Mouse (Mus musculus) ovary, postnatal 10 days (tissue): Measurements from ENCODE around the gene Rnase2b.
"Not testable (repeated sequence)": the region's sequence is repeated elsewhere in the genome, so short reads cannot be mapped to it uniquely, and the experiment has no call there.

ENCODE experiments used
- DNase-seq: peaks from one replicate; pipeline ENCODE4 v3.0.0; 2022; ENCODE audit warnings: low spot score

Rnase2b gene

DNA sequence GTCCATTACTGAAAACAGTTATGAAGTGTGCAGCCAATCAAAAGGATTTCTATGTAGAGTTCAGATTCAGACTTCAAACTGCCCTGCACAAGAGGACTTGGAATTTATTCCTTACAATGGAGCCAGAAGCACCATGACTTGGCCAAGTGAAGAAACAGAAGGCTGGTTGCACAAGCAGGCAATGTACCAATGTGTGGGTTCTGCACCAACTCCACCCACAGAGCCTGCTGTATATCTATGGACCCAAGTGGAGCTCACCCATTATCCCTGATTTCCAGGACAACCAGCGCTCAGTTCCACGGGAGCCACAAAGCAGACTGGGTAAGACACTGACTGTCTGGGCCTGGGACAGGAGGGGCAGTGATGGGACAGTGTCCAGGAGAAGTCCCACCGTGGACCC lies at the start of gene Rnase2b:
Gene Rnase2b, plus strand, starts transcription at position 285 of the 400 bp plus-strand sequence.
- not testable (repeated sequence) for DNase-seq

GRCm38 (mm10) chr14:51113476-51113875 lies 48.6 kb upstream of the Rnase2b start:
- DNase-seq: no peak

DNA sequence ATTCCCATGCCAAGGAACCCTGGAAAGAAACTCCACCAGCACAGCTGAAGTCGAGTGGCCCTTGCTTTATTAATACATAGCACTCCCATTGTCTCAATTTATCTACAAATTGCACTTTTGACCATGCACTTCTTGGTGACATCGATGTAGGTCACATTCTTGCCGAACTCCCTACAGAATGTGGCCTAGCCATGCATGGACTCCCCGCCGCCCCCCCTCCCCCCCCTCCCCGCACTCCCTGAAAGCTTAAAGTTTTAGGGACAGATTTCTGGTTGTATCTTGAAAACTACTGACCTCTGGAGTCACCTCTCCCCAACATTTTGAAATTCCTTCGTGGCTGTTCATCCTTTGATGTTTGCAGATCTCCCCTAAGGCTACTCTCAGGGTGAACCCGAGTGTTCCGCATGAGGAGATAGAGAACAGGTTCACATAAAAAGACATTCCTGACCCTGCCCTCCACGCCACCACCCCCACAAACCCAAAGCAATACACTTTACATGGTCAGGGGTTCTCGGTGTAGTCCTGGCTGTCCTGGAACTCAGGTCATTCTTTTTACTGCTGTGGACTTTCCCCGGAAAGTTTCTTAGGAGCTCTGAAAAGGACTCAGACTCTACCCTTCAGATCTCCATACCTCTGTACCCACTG lies 48.0 kb upstream of the Rnase2b start, which contains the start of gene Eddm3b:
Gene Eddm3b, plus strand, starts transcription at position 511 of the 645 bp plus-strand sequence.
- DNase-seq: no peak

GRCm38 (mm10) chr14:51125684-51126083 lies 36.4 kb upstream of the Rnase2b start:
- no peak for DNase-seq

- DNase-seq: no peak
These were observed 34.3 kb upstream of the Rnase2b start for GRCm38 (mm10) chr14:51127648-51128258.

- DNase-seq: no peak
These were observed 33.1 kb upstream of the Rnase2b start for GRCm38 (mm10) chr14:51128775-51129623.

GRCm38 (mm10) chr14:51129624-51129975 lies 32.5 kb upstream of the Rnase2b start:
- DNase-seq: no peak

DNA sequence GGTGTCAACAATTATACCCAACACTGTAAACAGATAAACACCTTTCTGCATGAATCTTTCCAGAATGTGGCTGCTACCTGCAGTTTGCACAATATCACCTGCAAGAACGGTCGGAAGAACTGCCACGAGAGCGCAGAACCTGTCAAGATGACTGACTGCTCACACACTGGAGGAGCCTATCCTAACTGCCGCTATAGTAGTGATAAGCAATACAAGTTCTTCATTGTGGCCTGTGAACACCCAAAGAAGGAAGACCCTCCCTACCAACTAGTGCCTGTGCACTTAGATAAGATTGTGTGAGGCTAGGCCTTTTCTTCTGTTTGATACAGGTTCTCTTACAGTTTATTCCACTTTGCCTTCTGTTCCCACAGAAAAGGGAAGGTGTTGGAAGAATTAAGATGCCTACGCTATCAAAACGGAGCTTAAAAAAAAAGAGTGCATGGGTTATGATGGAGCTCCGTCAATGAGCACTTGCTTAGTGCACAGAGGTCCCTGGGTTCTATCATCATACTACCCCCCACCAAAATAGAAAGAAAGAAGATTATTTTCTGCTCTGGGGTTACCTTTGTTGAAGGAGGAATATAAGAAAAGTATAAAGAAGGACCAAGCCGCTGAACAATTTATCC lies 31.6 kb upstream of the Rnase2b start:
- no peak for DNase-seq

- DNase-seq: no peak
These were observed 30.8 kb upstream of the Rnase2b start for GRCm38 (mm10) chr14:51131086-51131815.

GRCm38 (mm10) chr14:51132372-51132771 lies 29.7 kb upstream of the Rnase2b start:
- DNase-seq: no peak

GRCm38 (mm10) chr14:51140342-51140741 lies 21.7 kb upstream of the Rnase2b start:
- no peak for DNase-seq

DNA sequence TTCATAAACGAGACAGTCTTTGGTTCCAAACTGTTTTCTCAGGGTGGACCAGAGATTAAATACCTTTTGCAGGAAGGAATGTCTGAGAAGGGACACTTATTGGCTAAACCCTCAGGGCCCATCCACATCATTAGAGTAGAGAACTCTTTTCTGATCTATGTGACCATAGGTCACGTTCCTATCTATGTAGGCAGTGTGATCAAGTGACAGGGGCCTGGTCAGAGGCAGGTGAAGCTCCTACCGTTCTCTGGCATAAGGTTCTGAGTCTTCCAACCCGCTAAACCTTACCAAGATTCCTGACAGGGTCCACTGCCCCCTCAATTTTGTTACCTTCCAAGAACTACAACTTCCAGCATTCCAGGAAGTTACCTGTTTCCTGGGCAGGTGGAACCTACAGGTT lies 19.9 kb upstream of the Rnase2b start:
- no peak for DNase-seq

DNA sequence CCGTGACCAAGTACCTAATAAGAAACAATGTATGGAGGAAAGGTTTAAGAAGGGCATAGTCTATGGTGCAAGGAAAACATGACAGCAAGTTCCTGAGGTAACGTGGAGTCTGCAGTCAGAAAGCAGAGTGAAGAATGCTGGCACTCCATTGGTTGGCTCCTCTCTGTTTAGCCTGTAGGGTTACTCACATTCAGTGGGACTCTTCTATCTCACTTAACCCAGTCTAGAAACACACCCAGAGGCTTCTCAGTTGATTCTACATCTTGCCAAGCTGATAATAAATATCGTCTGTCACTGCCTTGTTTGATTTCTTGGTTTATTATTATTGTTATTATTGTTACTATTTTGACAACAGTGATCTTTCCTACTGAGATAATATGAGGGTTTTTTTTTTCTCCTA lies 19.5 kb upstream of the Rnase2b start:
- no peak for DNase-seq

DNA sequence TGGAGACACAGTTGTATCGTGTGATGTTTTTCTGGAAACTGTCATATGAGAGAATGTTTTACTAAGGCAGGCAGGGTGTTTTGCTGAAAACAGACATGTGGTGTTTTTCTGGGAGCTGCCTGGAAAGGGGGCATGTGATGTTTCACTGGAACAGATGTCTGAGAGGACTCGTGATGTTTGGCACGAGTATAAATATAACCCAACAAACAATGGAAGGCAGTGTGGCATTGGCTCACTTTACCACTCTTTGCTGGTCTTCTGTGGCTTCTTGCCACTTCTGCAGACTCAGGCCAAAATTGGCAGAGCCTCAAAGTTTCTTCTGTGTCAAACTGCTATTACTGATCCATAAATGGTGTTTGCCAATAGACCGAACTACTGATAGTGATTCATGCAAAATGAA lies 18.8 kb upstream of the Rnase2b start:
- no peak for DNase-seq

DNA sequence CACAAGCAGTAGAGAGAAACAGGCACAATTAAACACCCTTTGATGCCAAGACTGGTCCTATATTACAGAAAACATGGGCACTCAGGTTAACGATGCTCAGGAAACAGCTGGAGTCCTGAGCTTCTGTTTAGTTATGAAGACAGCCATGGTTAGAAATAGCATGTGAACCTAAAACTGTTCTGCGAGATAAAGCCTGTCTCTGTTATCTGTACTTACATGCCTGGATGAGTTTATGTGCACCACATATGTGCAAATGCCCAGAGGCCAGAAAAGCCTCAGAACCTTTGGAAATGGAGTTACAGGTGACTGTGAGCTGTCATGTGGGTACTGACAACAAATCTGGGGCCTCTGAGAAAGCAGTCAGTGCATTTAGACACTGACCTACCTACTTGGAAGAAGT lies 18.1 kb upstream of the Rnase2b start:
- no peak for DNase-seq

DNA sequence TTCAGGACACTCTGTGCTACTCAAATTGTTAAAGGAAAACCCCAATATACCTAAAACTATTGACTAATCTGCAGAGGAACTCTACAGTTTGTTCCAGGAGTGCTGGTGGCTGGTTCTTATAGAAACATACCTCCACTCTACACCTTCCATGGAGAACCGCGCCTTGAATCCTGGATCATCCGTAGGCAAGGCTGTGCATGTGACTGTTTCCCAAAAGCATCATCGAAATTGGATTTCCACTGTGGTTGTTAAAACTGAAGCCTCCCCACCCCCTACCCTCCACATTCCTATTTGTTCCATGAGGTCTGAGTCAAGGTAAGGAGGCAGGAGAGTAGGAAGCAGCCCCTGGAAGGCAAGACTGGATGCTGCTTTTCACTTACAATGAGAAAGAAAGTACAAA lies 17.6 kb upstream of the Rnase2b start:
- no peak for DNase-seq

GRCm38 (mm10) chr14:51145521-51145920 lies 16.5 kb upstream of the Rnase2b start:
- DNase-seq: no peak

GRCm38 (mm10) chr14:51146685-51147084 lies 15.4 kb upstream of the Rnase2b start, which contains the start of gene Rnase1:
Rnase1 (minus strand) TSS chr14:51146785.
- no peak for DNase-seq

- DNase-seq: no peak
These were observed 14.1 kb upstream of the Rnase2b start for GRCm38 (mm10) chr14:51148006-51148405.

DNA sequence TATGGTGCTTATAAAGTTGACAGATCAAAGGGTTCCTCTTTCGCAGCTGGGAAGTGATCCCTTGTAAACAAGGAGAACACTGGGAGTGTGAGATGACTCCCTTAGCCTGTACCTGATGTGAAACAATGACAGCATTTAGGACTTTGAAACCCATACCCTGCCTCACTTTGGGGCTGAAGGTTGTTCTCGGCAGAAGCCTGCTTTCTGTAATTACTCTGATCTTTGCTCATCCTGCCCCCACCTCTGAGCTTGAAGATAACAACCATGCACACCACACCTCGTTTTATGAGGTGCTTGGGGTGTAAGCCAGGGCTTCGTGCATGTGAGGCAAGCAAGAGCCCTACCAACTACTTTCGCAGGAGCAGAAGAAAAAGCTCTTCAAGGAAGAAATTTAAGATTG lies 12.9 kb upstream of the Rnase2b start:
- DNase-seq: no peak

DNA sequence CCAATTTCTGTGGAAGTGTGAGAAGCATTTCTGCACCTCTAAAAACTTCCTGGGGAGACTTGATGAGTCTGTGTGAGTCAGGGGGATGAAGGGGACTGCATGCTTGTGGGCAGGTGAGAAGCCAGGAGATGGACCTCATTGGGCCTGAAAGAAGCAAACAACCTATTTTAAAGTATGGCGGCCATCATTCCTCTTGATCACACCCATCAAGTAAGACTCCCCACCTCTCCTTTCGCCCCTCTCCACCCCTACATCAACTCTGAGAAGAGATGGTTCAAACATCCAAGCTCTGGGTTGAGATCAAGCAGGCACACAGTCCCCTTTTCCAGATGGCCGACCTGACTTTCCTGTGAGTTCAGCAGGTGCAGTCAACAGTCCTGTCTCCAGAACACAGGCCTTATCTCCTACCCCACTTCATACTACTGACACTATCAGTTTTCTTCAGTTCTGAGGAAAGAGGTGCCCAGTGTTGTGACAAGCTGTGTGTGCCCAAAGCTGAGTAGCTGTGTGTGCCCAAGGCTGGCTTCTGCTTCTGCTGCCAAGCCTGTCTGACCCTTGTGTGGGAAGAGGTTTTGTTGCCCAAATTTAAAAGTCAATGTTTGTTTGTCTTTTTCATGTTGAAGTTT lies 11.7 kb upstream of the Rnase2b start:
- DNase-seq: no peak
